Comparison of ENCODE assay signal across 12 mouse cellular contexts in the genomic region with DNA sequence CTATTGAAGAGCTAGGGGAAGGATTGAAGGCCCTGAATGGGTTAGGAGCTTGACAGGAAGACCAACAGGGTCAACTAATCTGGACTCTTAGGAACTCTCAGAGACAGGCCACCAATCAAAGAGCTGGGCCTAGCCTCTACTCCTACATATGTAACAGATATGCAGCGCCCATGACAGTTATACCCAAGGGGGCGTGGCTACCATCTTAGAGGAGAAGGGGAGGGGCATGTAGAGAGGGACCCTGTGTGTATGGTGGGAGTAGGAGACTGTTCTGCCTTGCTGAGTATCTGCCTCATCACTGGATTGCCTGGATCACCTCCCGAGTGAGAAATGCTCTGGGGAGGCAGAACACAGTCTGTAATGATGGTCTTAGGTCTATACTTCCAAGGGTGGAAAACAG.
"Had no signal": no experiment of that assay in that cellular context is flagged by ENCODE, and none has a peak within 500 bp of the region (broad histone marks: within the 10 kb centered on the region; RNA-seq: fewer than 3 reads in every experiment).

No protein-coding gene starts in this region.

- H3K27me3 ChIP-seq: liver, embryonic 13.5 days; megakaryocyte, embryonic 14.5 days; midbrain, embryonic 13.5 days had no signal

- H3K4me2 ChIP-seq: liver, embryonic 13.5 days; midbrain, embryonic 13.5 days had no signal

- H3K4me3 ChIP-seq: left cerebral cortex, adult 2 months; liver, embryonic 13.5 days; megakaryocyte, embryonic 14.5 days; midbrain, embryonic 13.5 days had no signal

- H3K36me3 ChIP-seq: liver, embryonic 13.5 days; midbrain, embryonic 13.5 days had no signal

- H3K9me3 ChIP-seq: liver, embryonic 13.5 days; megakaryocyte, embryonic 14.5 days; midbrain, embryonic 13.5 days had no signal

- H3K9ac ChIP-seq: liver, embryonic 13.5 days; midbrain, embryonic 13.5 days had no signal

- ATAC-seq: intestine, postnatal 0 days; lung, postnatal 0 days; midbrain, embryonic 13.5 days had no signal

- H3K4me1 ChIP-seq: liver, embryonic 13.5 days; megakaryocyte, embryonic 14.5 days; midbrain, embryonic 13.5 days had no signal

- H3K27ac ChIP-seq: left cerebral cortex, adult 2 months; liver, embryonic 13.5 days; midbrain, embryonic 13.5 days had no signal

- DNase-seq: kidney, adult 2 months; kidney, postnatal 36 days; layer of hippocampus, postnatal 36 days; liver, embryonic 13.5 days; lung, adult 2 months; lung, postnatal 36 days; thymus, postnatal 25 days had no signal
